Mouse (Mus musculus) embryonic facial prominence, embryonic 10.5 days (tissue): ENCODE data around the gene Rps28. TPM values are rescaled to one million over a fixed set of nuclear protein-coding genes. Genes with fewer than 3 reads are reported as not detected.

Source experiments
- DNase-seq: peaks from one replicate; pipeline ENCODE4 v3.0.0-alpha.2; 2017; ENCODE audit warnings: low spot score
- H3K27ac ChIP-seq: fragments of 300-500 bp; sonication (generic); replicated peaks from 2 replicates; pipeline ENCODE4 v1.5.1; 2016; ENCODE audit warnings: mild to moderate bottlenecking
- H3K27me3 ChIP-seq: fragments of 300-500 bp; sonication (generic); replicated peaks from 2 replicates; pipeline ENCODE4 v1.6.1; 2016; ENCODE audit warnings: low read depth, mild to moderate bottlenecking; ENCODE audit not compliant: poor library complexity, severe bottlenecking
- H3K36me3 ChIP-seq: fragments of 300-500 bp; sonication (generic); replicated peaks from 2 replicates; pipeline ENCODE4 v1.6.1; 2016; ENCODE audit warnings: mild to moderate bottlenecking, moderate library complexity
- H3K4me1 ChIP-seq: fragments of 300-500 bp; sonication (generic); 2 replicates; pipeline ENCODE4 v1.6.1; 2016
- H3K4me3 ChIP-seq: fragments of 300-500 bp; sonication (generic); 2 replicates; pipeline ENCODE4 v1.5.1; 2016; ENCODE audit warnings: mild to moderate bottlenecking, moderate library complexity
- H3K9me3 ChIP-seq: fragments of 300-500 bp; sonication (generic); 2 replicates; pipeline ENCODE4 v1.6.1; 2016; ENCODE audit warnings: mild to moderate bottlenecking
- WGBS: fragments of 180-500 bp; shearing (Covaris S2); methylation state at CpG from one replicate; pipeline ENCODE4 v1.1.7; 2016; 5-methylcytosine and 5-hydroxymethylcytosine counted together
- polyA plus RNA-seq: library from polyadenylated mRNA; unstranded; fragments of >200 nt; fragmentation: Nextera tagmentation; extraction: Ambion mirVana; gene quantifications from 2 replicates; pipeline ENCODE4 v1.2.1, GENCODE M21; 2016

Rps28 gene
- polyA plus RNA-seq, 1 experiment from 2014 or later: 866 TPM

GRCm38 (mm10) chr17:33780431-33780830, 43.9 kb downstream of the Rps28 start:
- Histone ChIP-seq H3K27ac (peak overlapping the region; percentile 87), H3K4me3 (peak overlapping the region; percentile 62)
- 86% methylated on average over 5 of the region's 5 CpGs for WGBS

GRCm38 (mm10) chr17:33779967-33780295, 44.4 kb downstream of the Rps28 start:
- Histone ChIP-seq H3K27ac (peak overlapping the region; percentile 87), H3K4me1 (peaks cover 59% of the 10 kb centered on the region), H3K9me3 (no peaks in the 10 kb centered on the region), H3K4me3 (peak overlapping the region; percentile 62), H3K36me3 (peaks cover 36% of the 10 kb centered on the region), H3K27me3 (no peaks in the 10 kb centered on the region)
- DNase-seq: no peak
- WGBS: 82% methylated on average over 5 of the region's 5 CpGs

More at GRCm38 (mm10) chr17:33780431-33780830, 43.9 kb downstream of the Rps28 start:
- Histone ChIP-seq H3K36me3 (peaks cover 31% of the 10 kb centered on the region), H3K9me3 (no peaks in the 10 kb centered on the region), H3K4me1 (peaks cover 62% of the 10 kb centered on the region), H3K27me3 (no peaks in the 10 kb centered on the region)
- DNase-seq: no peak

- Histone ChIP-seq H3K27me3 (no peaks in the 10 kb centered on the region), H3K27ac (peak overlapping the region; percentile 87), H3K36me3 (peaks cover 42% of the 10 kb centered on the region), H3K9me3 (no peaks in the 10 kb centered on the region), H3K4me1 (peaks cover 59% of the 10 kb centered on the region), H3K4me3 (peak overlapping the region; percentile 62)
- WGBS: 40% methylated on average over 9 of the region's 9 CpGs
- DNase-seq: peak; percentile 93
Measured at GRCm38 (mm10) chr17:33779271-33779966, 44.9 kb downstream of the Rps28 start.

DNA sequence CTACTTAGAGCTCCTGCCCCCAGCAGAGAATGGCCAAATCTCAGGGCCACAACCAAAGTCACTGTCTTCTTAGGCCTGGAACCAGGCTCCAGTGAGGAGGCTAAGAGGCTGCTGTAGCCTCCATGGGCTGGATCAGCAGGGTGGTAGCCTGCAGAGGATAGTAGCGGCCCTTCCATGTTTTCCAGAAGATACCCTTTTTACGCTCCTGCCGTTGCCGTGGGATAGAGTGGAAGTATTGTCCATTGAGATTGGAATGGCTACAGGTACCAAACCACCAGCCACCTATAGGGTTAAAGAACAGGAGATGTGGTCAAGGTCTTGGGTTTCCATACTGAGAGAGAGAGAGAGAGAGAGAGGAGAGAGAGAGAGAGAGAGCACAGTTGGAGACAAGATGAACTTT, 49.1 kb downstream of the Rps28 start:
- H3K4me1 ChIP-seq: peaks cover 25% of the 10 kb centered on the region
- H3K27me3 ChIP-seq: no peaks in the 10 kb centered on the region
- no peaks in the 10 kb centered on the region for H3K9me3 ChIP-seq
- peaks cover 44% of the 10 kb centered on the region for H3K36me3 ChIP-seq
- DNase-seq: no peak
- H3K4me3 ChIP-seq: no peak overlapping the region
- H3K27ac ChIP-seq: no peak overlapping the region
- WGBS: 95% methylated on average over 4 of the region's 4 CpGs

DNA sequence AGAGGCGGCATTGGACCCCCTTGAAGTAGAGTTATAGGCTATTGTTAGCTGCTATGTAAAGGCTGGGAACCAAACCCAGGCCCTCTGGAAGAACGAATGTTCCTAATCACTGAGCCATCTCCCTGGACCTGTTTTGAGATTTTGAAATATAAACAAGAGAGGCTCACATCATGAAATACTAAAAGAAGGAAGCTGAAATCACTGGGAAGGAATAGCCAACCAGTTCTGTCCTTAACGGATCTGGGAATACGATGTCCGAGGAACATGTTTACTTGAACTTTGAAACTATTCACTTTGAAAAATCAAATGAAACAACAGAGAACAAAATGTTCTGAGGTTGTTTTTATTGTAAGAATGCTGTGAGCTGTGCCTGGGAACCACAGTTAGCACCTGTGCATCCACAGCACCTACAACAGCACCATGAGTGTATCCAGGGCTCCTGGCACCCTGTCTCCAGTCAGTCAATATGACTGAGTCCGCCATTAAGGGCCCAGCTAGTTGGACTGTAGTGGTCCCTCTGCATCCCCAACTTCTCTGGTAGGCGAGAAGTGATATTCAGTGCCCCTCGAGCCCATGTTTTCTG, 49.7 kb downstream of the Rps28 start:
- 92% methylated on average over 8 of the region's 8 CpGs for WGBS
- Histone ChIP-seq H3K4me1 (peaks cover 19% of the 10 kb centered on the region), H3K27me3 (no peaks in the 10 kb centered on the region), H3K36me3 (peaks cover 44% of the 10 kb centered on the region), H3K4me3 (no peak overlapping the region), H3K27ac (no peak overlapping the region), H3K9me3 (no peaks in the 10 kb centered on the region)
- DNase-seq: no peak

DNA sequence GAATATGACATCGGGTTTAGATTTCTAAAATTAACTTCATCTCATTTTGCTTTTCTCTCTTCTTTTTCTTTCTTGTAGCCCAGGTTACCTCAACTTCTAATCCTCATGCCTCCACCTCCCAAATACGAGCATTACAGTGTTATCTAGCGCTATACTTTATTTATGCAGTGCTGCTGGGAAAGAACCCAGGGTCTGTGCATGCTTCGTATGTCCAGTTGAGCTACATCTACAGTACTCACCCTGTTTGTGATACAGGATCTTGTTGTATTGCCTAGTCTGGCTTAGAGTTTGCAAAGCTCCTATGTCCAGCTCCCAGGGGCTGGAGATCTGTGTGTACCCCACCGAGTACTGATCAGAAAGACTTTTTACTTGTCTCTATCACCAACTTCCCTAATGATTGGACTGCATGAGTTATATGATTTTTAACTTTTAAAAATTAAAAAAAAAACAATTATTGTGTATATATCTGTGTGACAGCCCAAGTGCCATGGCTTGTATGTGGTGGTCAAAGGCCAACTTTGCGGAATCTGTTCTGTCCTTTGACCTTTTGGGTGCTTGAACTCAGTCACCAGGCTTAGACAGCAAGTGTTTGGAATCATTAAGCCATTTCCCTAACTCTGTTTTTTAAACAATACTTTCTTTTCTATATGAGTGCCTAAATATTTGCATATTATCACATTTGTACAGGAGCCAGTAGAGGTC, 50.3 kb downstream of the Rps28 start:
- no peak for DNase-seq

DNA sequence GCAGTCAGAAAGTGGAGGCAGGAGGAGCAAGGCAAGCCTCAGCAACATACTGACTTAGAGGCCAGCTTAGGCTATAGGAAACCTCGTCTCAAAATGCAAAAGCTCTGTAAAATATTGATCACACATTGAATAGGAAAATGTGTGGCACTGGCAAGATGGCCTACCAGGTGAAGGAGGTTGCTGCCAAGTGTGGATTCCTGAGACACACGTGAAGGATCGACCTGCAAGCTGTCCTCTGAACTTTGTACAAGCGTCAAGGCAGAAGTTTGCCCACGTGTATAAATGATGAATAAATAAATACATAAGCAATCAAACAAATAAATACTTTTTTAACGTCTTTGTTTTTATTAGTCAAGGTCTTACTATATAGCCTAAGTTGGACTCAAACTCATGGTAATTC, 50.9 kb downstream of the Rps28 start:
- H3K4me3 ChIP-seq: no peak overlapping the region
- no peaks in the 10 kb centered on the region for H3K27me3 ChIP-seq
- 79% methylated on average over 6 of the region's 6 CpGs for WGBS
- H3K4me1 ChIP-seq: peaks cover 6% of the 10 kb centered on the region
- H3K27ac ChIP-seq: no peak overlapping the region
- no peak for DNase-seq
- H3K9me3 ChIP-seq: no peaks in the 10 kb centered on the region
- peaks cover 42% of the 10 kb centered on the region for H3K36me3 ChIP-seq

More for the DNA sequence above, 50.3 kb downstream of the Rps28 start:
- Histone ChIP-seq H3K36me3 (peaks cover 44% of the 10 kb centered on the region), H3K27me3 (no peaks in the 10 kb centered on the region), H3K27ac (no peak overlapping the region), H3K4me3 (no peak overlapping the region), H3K4me1 (peaks cover 12% of the 10 kb centered on the region), H3K9me3 (no peaks in the 10 kb centered on the region)
- 89% methylated on average over 6 of the region's 6 CpGs for WGBS

- Histone ChIP-seq H3K4me1 (no peaks in the 10 kb centered on the region), H3K36me3 (peaks cover 24% of the 10 kb centered on the region), H3K9me3 (no peaks in the 10 kb centered on the region), H3K4me3 (no peak overlapping the region), H3K27me3 (no peaks in the 10 kb centered on the region), H3K27ac (no peak overlapping the region)
- DNase-seq: no peak
- 95% methylated on average over 4 of the region's 4 CpGs for WGBS
Measured at GRCm38 (mm10) chr17:33771617-33772016, 52.7 kb downstream of the Rps28 start.

Other genes with a start within 250 kb of the Rps28 start
- 53.4 and 58.1 TPM in 2 replicates for gene Zfp414, start 195.5 kb downstream of the Rps28 start, polyA plus RNA-seq
- gene Pram1, start 186.5 kb downstream of the Rps28 start, polyA plus RNA-seq: 0.55 and 0.65 TPM in 2 replicates
- gene Hnrnpm, start 137.7 kb downstream of the Rps28 start, polyA plus RNA-seq: 567 and 569 TPM in 2 replicates
- gene March2, start 105.9 kb downstream of the Rps28 start, polyA plus RNA-seq: 28.0 and 28.5 TPM in 2 replicates
- gene Rab11b, start 64.0 kb downstream of the Rps28 start, polyA plus RNA-seq: 342 and 347 TPM in 2 replicates
- 33.4 and 39.0 TPM in 2 replicates for gene Angptl4, start 42.7 kb downstream of the Rps28 start, polyA plus RNA-seq
- 25.4 and 29.5 TPM in 2 replicates for gene Kank3, start 14.0 kb downstream of the Rps28 start, polyA plus RNA-seq
- 469 and 477 TPM in 2 replicates for gene Ndufa7, start within 50 bp of the Rps28 start, polyA plus RNA-seq
- gene Cd320, start 18.5 kb upstream of the Rps28 start, polyA plus RNA-seq: 97.8 and 98.9 TPM in 2 replicates
- not detected in 2 replicates for gene Gm7029, start 49.3 kb upstream of the Rps28 start, polyA plus RNA-seq
- gene Kifc1, start 66.1 kb upstream of the Rps28 start, polyA plus RNA-seq: 7.0 and 8.5 TPM in 2 replicates
- 0.27 and 0.45 TPM in 2 replicates for gene Platr17, start 80.6 kb upstream of the Rps28 start, polyA plus RNA-seq
- gene Daxx, start 84.9 kb upstream of the Rps28 start, polyA plus RNA-seq: 80.0 and 84.9 TPM in 2 replicates
- gene Tapbp, start 91.3 kb upstream of the Rps28 start, polyA plus RNA-seq: 9.9 and 11.8 TPM in 2 replicates
- 19.6 and 21.1 TPM in 2 replicates for gene Zbtb22, start 91.3 kb upstream of the Rps28 start, polyA plus RNA-seq
- 40.2 and 41.0 TPM in 2 replicates for gene Rgl2, start 105.0 kb upstream of the Rps28 start, polyA plus RNA-seq
- gene Pfdn6, start 115.8 kb upstream of the Rps28 start, polyA plus RNA-seq: 233 and 235 TPM in 2 replicates
- gene Wdr46, start 116.1 kb upstream of the Rps28 start, polyA plus RNA-seq: 62.1 and 66.0 TPM in 2 replicates
- 3.6 and 4.5 TPM in 2 replicates for gene B3galt4, start 126.9 kb upstream of the Rps28 start, polyA plus RNA-seq
- 48.2 and 51.5 TPM in 2 replicates for gene Vps52, start 131.2 kb upstream of the Rps28 start, polyA plus RNA-seq
- gene Rps18, start 131.4 kb upstream of the Rps28 start, polyA plus RNA-seq: 1,569 and 1,593 TPM in 2 replicates
- 8.4 and 13.4 TPM in 2 replicates for gene H2-K1, start 175.8 kb upstream of the Rps28 start, polyA plus RNA-seq
- 11.0 and 11.6 TPM in 2 replicates for gene Ring1, start 200.1 kb upstream of the Rps28 start, polyA plus RNA-seq
- gene H2-Ke6, start 203.5 kb upstream of the Rps28 start, polyA plus RNA-seq: 41.4 and 44.8 TPM in 2 replicates
- gene Slc39a7, start 207.1 kb upstream of the Rps28 start, polyA plus RNA-seq: 167 and 177 TPM in 2 replicates
- 44.7 and 47.9 TPM in 2 replicates for gene Rxrb, start 207.2 kb upstream of the Rps28 start, polyA plus RNA-seq
- 1.0 and 1.2 TPM in 2 replicates for gene Col11a2, start 214.9 kb upstream of the Rps28 start, polyA plus RNA-seq